Mouse (Mus musculus): ENCODE measurements around the gene Agpat3.

GRCm38 (mm10) chr10:78361951-78362350, 9.7 kb upstream of the Agpat3 start:
- TF ChIP-seq CTCF (IDR thresholded peaks at IDR 0.05; ENCODE audit: extremely low read depth, insufficient read length, insufficient replicate concordance, low read depth, low read length) (no peak), POLR2A (IDR thresholded peaks at IDR 0.05; ENCODE audit: low read depth, low read length) (no peak)

Data from small intestine, adult 2 months (tissue).